Mouse (Mus musculus): ENCODE results near the gene Ddx25.

GRCm38 (mm10) chr9:35567995-35568394, 9.7 kb upstream of the Ddx25 start:
- no peak for TF ChIP-seq CTCF (conservative IDR thresholded peaks at IDR 0.05; ENCODE audit: insufficient read depth, insufficient read length, low read depth, low read length)
- no peak for TF ChIP-seq POLR2A (IDR thresholded peaks at IDR 0.05; ENCODE audit: low read depth, low read length)
